Mouse (Mus musculus) mouse trophoblast stem cell (cell line): ENCODE results near the gene Zc3hav1.

Source experiments
- in situ Hi-C, 2 experiments: fragments of 300-500 bp; cut with MseI, MboI; formaldehyde crosslinking; loops; 2 replicates in 1 of 2; 3 replicates in 1 of 2; pipeline ENCODE4 v1.15.1; 2025

Gene Zc3hav1

DNA sequence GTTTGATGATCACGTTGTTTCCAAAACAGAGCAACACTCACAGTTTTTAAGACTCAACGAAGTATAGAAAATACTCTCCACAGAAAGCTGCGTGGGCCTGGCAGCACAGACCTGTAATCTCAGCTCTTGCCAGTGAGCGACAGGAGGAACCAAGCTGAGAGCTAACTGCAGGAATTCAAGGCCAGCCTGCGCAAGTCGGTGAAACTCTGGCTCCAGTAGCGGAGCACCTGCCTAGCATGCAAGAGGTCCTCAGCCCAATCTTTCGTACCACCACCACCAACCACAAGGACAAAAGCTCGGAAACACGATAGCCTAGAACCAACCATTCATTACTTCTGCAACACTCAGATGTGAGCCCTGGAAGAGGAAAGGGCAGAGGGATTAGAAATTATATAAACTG is 2.0 kb downstream of the Zc3hav1 start:
- in situ Hi-C loops: no loop called here

DNA sequence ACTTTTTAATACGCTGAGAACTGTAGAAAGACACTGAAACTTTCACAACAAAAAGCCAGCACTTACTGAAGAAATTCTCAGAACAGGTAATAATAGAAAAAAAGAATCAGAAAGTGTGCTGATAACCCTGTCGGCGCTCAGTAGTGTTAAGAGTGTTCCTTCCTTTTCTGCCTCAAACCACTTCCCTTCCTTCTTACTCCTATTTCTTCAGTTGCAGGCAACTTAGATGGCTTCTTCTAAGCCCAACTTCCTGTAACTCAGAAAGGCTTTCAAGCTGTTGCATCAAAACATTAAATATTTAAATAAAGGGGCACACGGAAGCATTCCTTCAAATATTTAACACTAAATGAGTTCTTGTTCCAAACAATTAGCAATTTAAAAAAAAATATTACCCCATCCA is 2.5 kb downstream of the Zc3hav1 start:
- in situ Hi-C loops: no loop called here

DNA sequence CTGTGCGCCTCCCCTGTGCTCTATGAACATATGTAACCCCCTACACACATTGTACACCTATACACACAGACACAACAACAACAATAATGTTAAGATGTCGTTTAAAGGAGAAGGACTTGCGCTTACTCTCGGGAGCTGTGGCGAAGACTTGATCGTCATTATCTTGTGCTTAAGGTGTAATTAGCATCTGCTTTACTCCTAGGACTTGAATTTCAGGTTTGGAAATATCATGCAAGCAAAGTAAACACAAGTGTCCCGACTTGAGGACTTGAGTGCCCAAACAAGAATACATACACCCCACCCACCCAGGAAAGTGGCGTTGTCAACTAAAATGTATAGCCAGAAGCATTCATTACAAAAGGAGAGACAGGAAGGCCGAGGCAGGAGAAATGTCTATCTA is 4.6 kb downstream of the Zc3hav1 start:
- in situ Hi-C loops: no loop called here

- in situ Hi-C loops: no loop called here
These were observed 5.5 kb downstream of the Zc3hav1 start for GRCm38 (mm10) chr6:38348811-38349453.

- in situ Hi-C loops: no loop called here
These were observed 6.5 kb downstream of the Zc3hav1 start for GRCm38 (mm10) chr6:38347875-38348274.

- in situ Hi-C loops: no loop called here
These were observed 8.6 kb downstream of the Zc3hav1 start for GRCm38 (mm10) chr6:38345796-38346195.

GRCm38 (mm10) chr6:38344006-38344670 is 10.3 kb downstream of the Zc3hav1 start:
- in situ Hi-C loops: no loop called here

DNA sequence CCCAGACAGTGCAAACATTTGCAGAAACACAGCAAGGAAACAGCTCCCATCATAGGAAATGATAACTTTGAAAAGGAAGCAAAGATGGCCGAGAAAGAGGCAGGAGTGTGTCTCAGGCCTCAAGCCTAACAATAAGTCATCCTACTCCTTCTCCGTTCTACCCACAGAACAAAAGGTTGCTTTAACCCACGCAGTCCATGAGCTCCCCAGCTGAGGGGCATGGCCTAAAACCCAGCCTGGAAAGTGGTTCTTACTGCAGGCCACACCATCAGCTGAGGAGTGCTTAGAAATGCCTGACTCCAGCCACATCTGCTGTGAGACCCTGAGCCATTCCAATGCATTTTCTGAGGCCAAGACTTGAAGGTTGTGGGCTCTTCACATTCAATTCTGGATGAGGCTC is 10.8 kb downstream of the Zc3hav1 start:
- in situ Hi-C loops: no loop called here

DNA sequence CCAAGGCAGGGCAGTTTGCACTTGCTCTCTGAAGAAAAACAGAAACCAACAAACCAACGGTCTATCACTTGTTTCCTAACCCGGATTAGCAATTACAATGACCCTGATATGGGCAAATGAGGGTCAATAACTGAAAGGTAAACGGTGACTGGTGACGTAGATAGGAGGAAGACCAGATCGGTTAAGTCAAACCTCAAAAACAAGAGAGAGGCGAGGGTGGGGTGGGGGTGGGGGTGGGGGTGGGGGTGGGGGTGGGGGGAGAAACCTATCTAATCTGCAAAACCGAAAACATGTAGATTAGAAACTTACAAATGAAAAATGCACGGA is 11.8 kb downstream of the Zc3hav1 start:
- in situ Hi-C loops: no loop called here

DNA sequence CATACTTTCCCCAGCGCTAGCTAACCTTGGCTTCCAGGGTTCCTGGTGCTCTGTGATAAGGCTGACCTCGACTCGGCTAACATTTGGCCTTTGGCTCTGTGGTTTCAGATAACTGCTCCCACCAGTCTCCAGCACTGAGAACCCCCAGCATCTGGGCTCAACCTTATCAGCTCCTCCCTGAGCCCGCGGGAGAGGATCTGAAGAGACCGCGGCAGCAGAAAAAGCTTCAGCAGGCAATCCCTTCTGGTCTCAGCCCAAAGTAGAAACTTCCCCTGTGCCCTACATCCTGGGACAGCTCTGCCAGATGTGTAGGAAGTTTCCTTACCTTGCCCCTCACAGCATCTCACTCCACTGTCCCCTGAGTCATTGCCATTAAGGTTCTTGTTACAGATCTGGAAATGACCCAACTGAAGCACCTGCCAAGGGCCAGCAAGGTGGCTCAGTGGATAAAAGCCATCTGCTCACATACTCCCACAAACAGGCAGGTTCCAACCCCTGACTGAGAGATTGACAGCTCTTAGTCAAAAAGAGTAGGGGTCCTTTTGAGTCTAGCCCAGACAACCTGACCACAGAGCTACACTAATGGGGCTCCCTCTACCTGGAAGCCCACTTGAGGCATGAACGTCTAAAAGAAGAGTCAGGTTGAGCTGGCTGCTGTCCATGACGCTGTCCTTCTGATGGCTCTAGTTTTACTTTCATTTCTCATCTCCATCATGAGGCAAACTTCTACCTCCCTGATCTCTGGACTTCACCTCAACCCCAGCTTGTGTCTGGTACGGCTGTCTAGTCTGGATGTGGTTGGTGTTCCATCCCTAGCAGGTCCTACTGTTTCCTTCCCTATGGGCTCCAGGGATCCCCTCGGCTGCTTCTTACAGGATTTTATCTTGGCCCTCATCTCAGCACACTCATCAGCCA is 12.4 kb downstream of the Zc3hav1 start:
- in situ Hi-C loops: no loop called here

DNA sequence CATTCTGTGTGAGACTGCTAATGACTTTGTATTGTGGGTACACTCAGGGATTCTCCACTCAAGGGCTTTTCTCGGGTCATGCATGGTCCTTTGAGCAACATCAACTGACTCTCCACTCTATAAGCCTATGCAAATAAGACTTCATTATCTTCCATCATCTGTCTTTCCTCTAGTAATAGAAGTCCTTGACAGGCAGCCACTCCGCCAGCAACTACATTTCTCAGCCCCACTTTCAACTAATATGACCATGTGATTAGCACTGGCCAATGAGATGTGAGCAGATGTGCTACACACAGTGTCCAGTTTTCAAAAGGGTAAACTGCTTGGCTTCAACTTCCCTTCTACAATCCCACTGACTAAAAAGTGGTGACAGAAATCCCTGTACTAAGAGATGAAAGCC is 15.3 kb downstream of the Zc3hav1 start:
- in situ Hi-C loops: no loop called here

DNA sequence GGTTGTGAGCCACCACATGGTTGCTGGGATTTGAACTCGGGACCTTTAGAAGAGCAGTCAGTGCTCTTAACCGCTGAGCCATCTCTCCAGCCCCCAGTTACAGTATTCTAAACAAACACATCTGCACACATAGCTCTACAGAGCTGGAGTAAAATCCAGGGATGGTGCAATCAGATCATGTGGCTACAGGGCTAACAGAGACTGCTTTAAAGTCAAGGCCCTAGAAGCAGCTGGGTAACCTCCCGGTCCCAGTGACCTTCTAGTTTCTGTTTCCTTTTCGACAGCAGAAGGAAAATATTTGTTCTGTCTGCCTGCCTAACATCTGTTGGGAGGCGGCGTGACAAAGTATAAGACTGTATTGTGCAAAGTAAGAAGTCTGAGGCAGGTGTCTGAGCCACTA is 16.5 kb downstream of the Zc3hav1 start:
- in situ Hi-C loops: no loop called here

DNA sequence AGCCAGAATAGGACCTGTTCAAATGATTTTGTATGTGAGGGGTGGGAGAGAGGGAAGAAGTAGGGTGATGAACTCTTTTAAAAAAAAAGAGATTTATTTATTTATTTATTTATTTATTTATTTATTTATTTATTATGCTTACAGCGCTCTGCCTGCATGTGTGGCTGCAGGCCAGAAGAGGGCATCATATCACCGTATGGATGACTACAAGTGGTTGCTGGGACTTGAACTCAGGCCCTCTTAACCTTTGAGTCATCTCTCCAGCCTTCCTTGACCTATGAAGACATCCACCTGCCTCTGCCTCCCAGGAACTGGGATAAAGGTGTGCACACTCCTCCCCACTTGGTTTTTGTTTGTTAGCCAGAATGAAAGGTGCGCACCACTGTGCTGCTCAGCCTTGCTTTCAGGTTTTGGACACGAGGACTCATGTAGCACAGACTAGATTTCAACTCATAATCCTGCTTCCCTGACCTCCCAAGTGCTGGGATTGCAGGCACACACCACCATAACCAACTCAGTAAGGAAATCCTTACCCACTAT is 17.2 kb downstream of the Zc3hav1 start:
- in situ Hi-C loops: no loop called here

- in situ Hi-C loops: no loop called here
These were observed 19.1 kb downstream of the Zc3hav1 start for GRCm38 (mm10) chr6:38335264-38335663.

DNA sequence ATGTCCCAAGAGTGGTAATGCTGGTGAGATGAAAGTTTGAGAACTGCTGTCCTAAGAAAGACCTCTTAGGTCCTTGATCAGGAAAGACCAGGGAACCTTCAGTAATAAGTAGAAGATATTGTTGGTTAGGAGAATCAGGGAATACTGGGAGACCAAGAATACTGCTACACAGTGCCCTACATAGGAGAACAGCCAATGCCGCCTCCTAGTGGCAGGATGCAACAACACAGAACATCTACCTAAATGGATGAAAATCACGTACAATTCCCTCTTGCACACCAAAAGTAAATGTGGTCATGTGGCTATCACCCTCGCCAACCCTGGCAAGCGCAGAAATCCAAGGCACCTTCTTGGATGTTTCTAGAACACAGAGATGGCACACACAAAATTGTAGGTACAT is 27.8 kb downstream of the Zc3hav1 start:
- in situ Hi-C loops: no loop called here

GRCm38 (mm10) chr6:38320621-38321020 is 33.8 kb downstream of the Zc3hav1 start:
- in situ Hi-C loops: no loop called here

GRCm38 (mm10) chr6:38316050-38316449 is 38.4 kb downstream of the Zc3hav1 start:
- in situ Hi-C loops: no loop called here

DNA sequence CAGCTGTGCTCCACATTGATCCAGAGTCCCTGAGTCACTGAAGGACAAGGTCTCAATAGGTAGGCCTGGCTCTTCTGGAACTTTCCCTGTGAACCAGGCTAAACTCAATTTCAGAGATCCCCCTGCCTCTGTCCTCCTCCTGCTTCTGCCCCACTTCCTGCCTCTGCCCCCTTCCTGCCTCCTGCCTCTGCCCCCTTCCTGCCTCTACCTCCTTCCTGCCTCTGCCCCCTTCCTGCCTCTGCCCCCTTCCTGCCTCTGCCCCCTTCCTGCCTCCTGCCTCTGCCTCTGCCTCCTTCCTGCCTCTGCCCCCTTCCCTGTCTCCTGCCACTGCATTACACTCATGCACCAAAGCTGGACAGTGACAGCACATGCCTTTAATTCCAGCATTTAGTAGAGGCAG is 44.7 kb downstream of the Zc3hav1 start:
- in situ Hi-C loops: no loop called here

DNA sequence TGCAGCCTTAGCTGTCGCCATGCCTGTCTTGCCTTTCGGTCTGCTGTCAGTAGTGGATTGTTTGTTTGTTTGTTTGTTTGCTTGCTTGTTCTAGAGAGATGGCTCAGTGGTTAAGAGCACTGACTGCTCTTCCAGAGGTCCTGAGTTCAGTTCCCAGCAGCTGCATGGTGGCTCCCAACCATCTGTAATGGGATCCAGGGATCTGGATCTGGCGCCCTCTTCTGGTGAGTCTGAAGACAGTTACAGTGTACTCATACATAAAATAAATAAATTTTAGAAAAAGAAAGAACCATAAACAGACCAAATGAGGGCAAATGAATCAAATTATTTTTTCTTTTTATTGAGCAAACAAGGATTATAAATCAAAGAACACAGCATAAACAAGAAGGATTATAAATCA is 49.4 kb downstream of the Zc3hav1 start:
- in situ Hi-C loops: no loop called here

DNA sequence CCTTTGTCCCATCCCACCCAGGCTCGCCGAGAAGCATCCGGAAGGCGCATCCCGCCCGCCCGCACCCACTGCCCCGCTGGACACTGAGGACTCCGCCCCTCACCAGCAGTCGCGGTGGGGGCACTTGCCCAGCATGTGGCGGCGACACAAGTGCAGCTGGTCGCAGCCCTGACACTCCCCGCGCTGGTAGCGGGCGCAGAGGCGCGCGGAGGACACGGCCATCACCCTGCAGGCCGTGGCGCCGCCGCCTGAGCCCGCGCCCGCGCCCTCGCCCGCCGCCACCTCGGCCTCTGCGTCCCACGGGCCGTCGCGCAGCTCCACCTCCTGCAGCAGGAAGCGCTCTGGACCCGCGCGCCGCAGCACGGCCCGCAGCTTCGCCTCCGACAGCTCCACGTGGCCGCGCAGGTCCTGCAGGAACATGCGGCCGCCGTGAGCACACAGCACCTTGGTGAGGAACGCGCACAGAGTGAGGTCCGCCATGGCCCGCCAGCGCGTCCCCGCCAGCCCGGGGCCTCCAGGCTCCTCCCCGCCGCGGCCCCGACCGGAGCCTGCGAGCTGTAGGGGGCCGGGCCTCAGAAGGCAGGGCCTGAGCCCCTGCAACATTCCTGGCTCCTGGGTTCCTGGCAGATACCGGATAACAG is 55.5 kb downstream of the Zc3hav1 start, which contains the start of gene Zc3hav1l:
Zc3hav1l (minus strand) TSS at position 499 of the 641 bp plus-strand sequence.
- in situ Hi-C loops: no loop called here

- in situ Hi-C loops: no loop called here
These were observed 56.2 kb downstream of the Zc3hav1 start for GRCm38 (mm10) chr6:38298246-38298635.
